Mouse (Mus musculus): ENCODE measurements around the gene Lyar. TPM values are rescaled to one million over a fixed set of nuclear protein-coding genes. Genes with fewer than 3 reads are reported as not detected.

The Lyar gene
- polyA plus RNA-seq, 1 experiment from 2014 or later: 191 TPM

- Histone ChIP-seq H3K27me3 (ENCODE audit: poor library complexity, severe bottlenecking) (no peaks in the 10 kb centered on the region), H3K4me3 (no peak overlapping the region), H3K27ac (no peak overlapping the region), H3K36me3 (replicated peaks) (peaks cover 85% of the 10 kb centered on the region), H3K4me1 (peaks cover 9% of the 10 kb centered on the region; the same call in 1 of the 2 replicates), H3K9me3 (no peaks in the 10 kb centered on the region)
- DNase-seq (ENCODE audit: extremely low spot score, low spot score): no peak
- 91% methylated on average over 8 of the region's 8 CpGs for WGBS
Measured at GRCm38 (mm10) chr5:38211691-38212090, 8.6 kb upstream of the Lyar start.

GRCm38 (mm10) chr5:38213009-38213408, 7.3 kb upstream of the Lyar start:
- H3K9me3 ChIP-seq: no peaks in the 10 kb centered on the region
- no peak overlapping the region for H3K27ac ChIP-seq

GRCm38 (mm10) chr5:38219771-38220307, 431 bp upstream of the Lyar start:
- Histone ChIP-seq H3K27ac (peak overlapping the region; percentile 91), H3K27me3 (ENCODE audit: poor library complexity, severe bottlenecking) (no peaks in the 10 kb centered on the region), H3K4me1 (peaks cover 31% of the 10 kb centered on the region), H3K36me3 (replicated peaks) (peaks cover 42% of the 10 kb centered on the region), H3K4me3 (peak overlapping the region; percentile 87), H3K9me3 (no peaks in the 10 kb centered on the region)
- no peak for DNase-seq (ENCODE audit: extremely low spot score, low spot score)
- WGBS: 1% methylated on average over 35 of the region's 35 CpGs

More at GRCm38 (mm10) chr5:38213009-38213408, 7.3 kb upstream of the Lyar start:
- H3K36me3 ChIP-seq (replicated peaks): peaks cover 81% of the 10 kb centered on the region
- no peaks in the 10 kb centered on the region for H3K27me3 ChIP-seq (ENCODE audit: poor library complexity, severe bottlenecking)
- DNase-seq (ENCODE audit: extremely low spot score, low spot score): no peak
- H3K4me3 ChIP-seq: no peak overlapping the region
- peaks cover 9% of the 10 kb centered on the region; the same call in 1 of the 2 replicates for H3K4me1 ChIP-seq
- WGBS: 73% methylated on average over 6 of the region's 6 CpGs

- Histone ChIP-seq H3K27ac (no peak overlapping the region), H3K4me1 (no peaks in the 10 kb centered on the region), H3K27me3 (ENCODE audit: poor library complexity, severe bottlenecking) (peaks cover 24% of the 10 kb centered on the region), H3K36me3 (replicated peaks) (peaks cover 68% of the 10 kb centered on the region), H3K4me3 (no peak overlapping the region), H3K9me3 (peaks cover 5% of the 10 kb centered on the region; the same call in 1 of the 2 replicates)
- WGBS: 74% methylated on average over 4 of the region's 4 CpGs
- DNase-seq (ENCODE audit: extremely low spot score, low spot score): peak; percentile 52
Measured at GRCm38 (mm10) chr5:38235422-38235821, 15.2 kb downstream of the Lyar start.

- 93% methylated on average over 2 of the region's 2 CpGs for WGBS
- Histone ChIP-seq H3K27me3 (ENCODE audit: poor library complexity, severe bottlenecking) (peaks cover 24% of the 10 kb centered on the region), H3K4me1 (peaks cover 11% of the 10 kb centered on the region), H3K4me3 (no peak overlapping the region), H3K27ac (no peak overlapping the region), H3K36me3 (replicated peaks) (peaks cover 56% of the 10 kb centered on the region), H3K9me3 (peaks cover 5% of the 10 kb centered on the region; the same call in 1 of the 2 replicates)
- DNase-seq (ENCODE audit: extremely low spot score, low spot score): no peak
Measured at GRCm38 (mm10) chr5:38236627-38237026, 16.4 kb downstream of the Lyar start.

- Histone ChIP-seq H3K4me3 (no peak overlapping the region), H3K4me1 (peaks cover 11% of the 10 kb centered on the region), H3K9me3 (peaks cover 5% of the 10 kb centered on the region; the same call in 1 of the 2 replicates), H3K27me3 (ENCODE audit: poor library complexity, severe bottlenecking) (peaks cover 24% of the 10 kb centered on the region), H3K27ac (no peak overlapping the region), H3K36me3 (replicated peaks) (peaks cover 13% of the 10 kb centered on the region)
- DNase-seq (ENCODE audit: extremely low spot score, low spot score): no peak
- WGBS: 45% methylated on average over 5 of the region's 5 CpGs
Measured at GRCm38 (mm10) chr5:38240727-38241472, 20.6 kb downstream of the Lyar start.

GRCm38 (mm10) chr5:38241473-38241834, 21.2 kb downstream of the Lyar start:
- no peak overlapping the region for H3K27ac ChIP-seq
- DNase-seq (ENCODE audit: extremely low spot score, low spot score): no peak
- peaks cover 24% of the 10 kb centered on the region for H3K27me3 ChIP-seq (ENCODE audit: poor library complexity, severe bottlenecking)
- no peak overlapping the region for H3K4me3 ChIP-seq
- H3K4me1 ChIP-seq: peaks cover 11% of the 10 kb centered on the region
- WGBS: 87% methylated on average over 3 of the region's 3 CpGs
- H3K36me3 ChIP-seq (replicated peaks): peaks cover 7% of the 10 kb centered on the region
- H3K9me3 ChIP-seq: peaks cover 5% of the 10 kb centered on the region; the same call in 1 of the 2 replicates

GRCm38 (mm10) chr5:38241966-38242365, 21.7 kb downstream of the Lyar start:
- no peak for DNase-seq (ENCODE audit: extremely low spot score, low spot score)
- Histone ChIP-seq H3K27me3 (ENCODE audit: poor library complexity, severe bottlenecking) (peaks cover 24% of the 10 kb centered on the region), H3K36me3 (replicated peaks) (peaks cover 2% of the 10 kb centered on the region), H3K4me3 (no peak overlapping the region), H3K27ac (no peak overlapping the region), H3K9me3 (peaks cover under 1% of the 10 kb centered on the region; the same call in 1 of the 2 replicates), H3K4me1 (peaks cover 11% of the 10 kb centered on the region)
- WGBS: 84% methylated on average over 6 of the region's 6 CpGs

- H3K4me3 ChIP-seq: no peak overlapping the region
- H3K27me3 ChIP-seq (ENCODE audit: poor library complexity, severe bottlenecking): 0 out of 2 replicates have a peak, but pooled peaks cover 6% of the 10 kb centered on the region
- H3K4me1 ChIP-seq: peaks cover 11% of the 10 kb centered on the region
- H3K9me3 ChIP-seq: no peaks in the 10 kb centered on the region
- no peak for DNase-seq (ENCODE audit: extremely low spot score, low spot score)
- no peak overlapping the region for H3K27ac ChIP-seq
- no peaks in the 10 kb centered on the region for H3K36me3 ChIP-seq (replicated peaks)
- 45% methylated on average over 4 of the region's 4 CpGs for WGBS
Measured at GRCm38 (mm10) chr5:38255195-38255594, 34.9 kb downstream of the Lyar start.

- Histone ChIP-seq H3K27ac (no peak overlapping the region), H3K36me3 (replicated peaks) (no peaks in the 10 kb centered on the region), H3K9me3 (no peaks in the 10 kb centered on the region), H3K27me3 (ENCODE audit: poor library complexity, severe bottlenecking) (0 out of 2 replicates have a peak, but pooled peaks cover 6% of the 10 kb centered on the region), H3K4me1 (peaks cover 11% of the 10 kb centered on the region), H3K4me3 (no peak overlapping the region)
- no peak for DNase-seq (ENCODE audit: extremely low spot score, low spot score)
- WGBS: 85% methylated on average over 3 of the region's 3 CpGs
Measured at GRCm38 (mm10) chr5:38255644-38256043, 35.4 kb downstream of the Lyar start.

- Histone ChIP-seq H3K27me3 (ENCODE audit: poor library complexity, severe bottlenecking) (0 out of 2 replicates have a peak, but pooled peaks cover 6% of the 10 kb centered on the region), H3K4me3 (no peak overlapping the region), H3K27ac (no peak overlapping the region), H3K36me3 (replicated peaks) (no peaks in the 10 kb centered on the region), H3K9me3 (no peaks in the 10 kb centered on the region), H3K4me1 (peaks cover 20% of the 10 kb centered on the region)
- 86% methylated on average over 1 of the region's 1 CpGs for WGBS
- DNase-seq (ENCODE audit: extremely low spot score, low spot score): no peak
Measured at GRCm38 (mm10) chr5:38256551-38256950, 36.3 kb downstream of the Lyar start.

GRCm38 (mm10) chr5:38258034-38258772, 37.9 kb downstream of the Lyar start:
- H3K4me3 ChIP-seq: no peak overlapping the region
- peaks cover 15% of the 10 kb centered on the region for H3K36me3 ChIP-seq (replicated peaks)
- WGBS: 78% methylated on average over 8 of the region's 8 CpGs
- DNase-seq (ENCODE audit: extremely low spot score, low spot score): no peak
- no peak overlapping the region for H3K27ac ChIP-seq
- 0 out of 2 replicates have a peak, but pooled peaks cover 6% of the 10 kb centered on the region for H3K27me3 ChIP-seq (ENCODE audit: poor library complexity, severe bottlenecking)
- no peaks in the 10 kb centered on the region for H3K9me3 ChIP-seq
- peaks cover 20% of the 10 kb centered on the region for H3K4me1 ChIP-seq

Data from forebrain, embryonic 10.5 days (tissue).